Mouse (Mus musculus): ENCODE data around the gene Srd5a1. TPM values are rescaled to one million over a fixed set of nuclear protein-coding genes. Genes with fewer than 3 reads are reported as not detected.

The Srd5a1 gene
- polyA plus RNA-seq, 1 experiment: 4.7 TPM

- H3K79me3 ChIP-seq (ENCODE audit: low read depth): no peaks in the 10 kb centered on the region
- H3ac ChIP-seq (ENCODE audit: control insufficient read depth, insufficient read length, low read depth): no peak overlapping the region
- no peaks in the 10 kb centered on the region for H3K27me3 ChIP-seq (ENCODE audit: control insufficient read depth, insufficient read depth, insufficient read length)
- no peak overlapping the region for H3K4me3 ChIP-seq (ENCODE audit: insufficient read depth, poor library complexity, severe bottlenecking)
- TF ChIP-seq MAX (IDR thresholded peaks at IDR 0.05): no peak
- TF ChIP-seq MYOG (IDR thresholded peaks at IDR 0.05; ENCODE audit: control insufficient read depth, extremely low read depth, insufficient read length): no peak
- no peak for TF ChIP-seq FOSL1 (IDR thresholded peaks at IDR 0.05; ENCODE audit: insufficient read depth, low read length, poor library complexity, severe bottlenecking)
- TF ChIP-seq USF1 (IDR thresholded peaks at IDR 0.05; ENCODE audit: low read depth): no peak
- TF ChIP-seq CEBPB (IDR thresholded peaks at IDR 0.05; ENCODE audit: low read depth): no peak
- no peak for TF ChIP-seq CTCF (IDR thresholded peaks at IDR 0.05; ENCODE audit: control insufficient read depth, insufficient read depth, insufficient read length)
- TF ChIP-seq MYOD1 (IDR thresholded peaks at IDR 0.05; ENCODE audit: control insufficient read depth, insufficient read length, low read depth): no peak
- no peaks in the 10 kb centered on the region for H3K36me3 ChIP-seq (ENCODE audit: control insufficient read depth, insufficient read depth)
- no peaks in the 10 kb centered on the region for H3K79me2 ChIP-seq (ENCODE audit: control insufficient read depth, insufficient read depth)
Observed at GRCm38 (mm10) chr13:69594577-69595256, 16.5 kb downstream of the Srd5a1 start.

GRCm38 (mm10) chr13:69593453-69593852 is 17.8 kb downstream of the Srd5a1 start:
- Histone ChIP-seq H3K4me3 (ENCODE audit: insufficient read depth, poor library complexity, severe bottlenecking) (no peak overlapping the region), H3K27me3 (ENCODE audit: control insufficient read depth, insufficient read depth, insufficient read length) (no peaks in the 10 kb centered on the region)
- TF ChIP-seq FOSL1 (IDR thresholded peaks at IDR 0.05; ENCODE audit: insufficient read depth, low read length, poor library complexity, severe bottlenecking) (peak; percentile 31), MYOG (IDR thresholded peaks at IDR 0.05; ENCODE audit: control insufficient read depth, extremely low read depth, insufficient read length) (no peak), CEBPB (IDR thresholded peaks at IDR 0.05; ENCODE audit: low read depth) (no peak), MAX (IDR thresholded peaks at IDR 0.05) (no peak), USF1 (IDR thresholded peaks at IDR 0.05; ENCODE audit: low read depth) (no peak), MYOD1 (IDR thresholded peaks at IDR 0.05; ENCODE audit: control insufficient read depth, insufficient read length, low read depth) (peak; percentile 83)

GRCm38 (mm10) chr13:69592226-69592625 is 19.0 kb downstream of the Srd5a1 start:
- Histone ChIP-seq H3ac (ENCODE audit: control insufficient read depth, insufficient read length, low read depth) (no peak overlapping the region), H3K79me3 (ENCODE audit: low read depth) (no peaks in the 10 kb centered on the region), H3K79me2 (ENCODE audit: control insufficient read depth, insufficient read depth) (no peaks in the 10 kb centered on the region), H3K4me3 (ENCODE audit: insufficient read depth, poor library complexity, severe bottlenecking) (no peak overlapping the region), H3K36me3 (ENCODE audit: control insufficient read depth, insufficient read depth) (no peaks in the 10 kb centered on the region), H3K27me3 (ENCODE audit: control insufficient read depth, insufficient read depth, insufficient read length) (no peaks in the 10 kb centered on the region)
- TF ChIP-seq FOSL1 (IDR thresholded peaks at IDR 0.05; ENCODE audit: insufficient read depth, low read length, poor library complexity, severe bottlenecking) (no peak), MYOD1 (IDR thresholded peaks at IDR 0.05; ENCODE audit: control insufficient read depth, insufficient read length, low read depth) (no peak), MAX (IDR thresholded peaks at IDR 0.05) (no peak), USF1 (IDR thresholded peaks at IDR 0.05; ENCODE audit: low read depth) (no peak), MYOG (IDR thresholded peaks at IDR 0.05; ENCODE audit: control insufficient read depth, extremely low read depth, insufficient read length) (no peak), CEBPB (IDR thresholded peaks at IDR 0.05; ENCODE audit: low read depth) (no peak), CTCF (IDR thresholded peaks at IDR 0.05; ENCODE audit: control insufficient read depth, insufficient read depth, insufficient read length) (no peak)

More at GRCm38 (mm10) chr13:69593453-69593852, 17.8 kb downstream of the Srd5a1 start:
- H3K36me3 ChIP-seq (ENCODE audit: control insufficient read depth, insufficient read depth): no peaks in the 10 kb centered on the region
- H3K79me2 ChIP-seq (ENCODE audit: control insufficient read depth, insufficient read depth): no peaks in the 10 kb centered on the region
- no peaks in the 10 kb centered on the region for H3K79me3 ChIP-seq (ENCODE audit: low read depth)
- no peak overlapping the region for H3ac ChIP-seq (ENCODE audit: control insufficient read depth, insufficient read length, low read depth)

GRCm38 (mm10) chr13:69591338-69591737 is 19.9 kb downstream of the Srd5a1 start:
- Histone ChIP-seq H3K79me2 (ENCODE audit: control insufficient read depth, insufficient read depth) (no peaks in the 10 kb centered on the region), H3K79me3 (ENCODE audit: low read depth) (no peaks in the 10 kb centered on the region), H3K27me3 (ENCODE audit: control insufficient read depth, insufficient read depth, insufficient read length) (no peaks in the 10 kb centered on the region), H3ac (ENCODE audit: control insufficient read depth, insufficient read length, low read depth) (no peak overlapping the region), H3K4me3 (ENCODE audit: insufficient read depth, poor library complexity, severe bottlenecking) (no peak overlapping the region), H3K36me3 (ENCODE audit: control insufficient read depth, insufficient read depth) (no peaks in the 10 kb centered on the region)
- TF ChIP-seq CTCF (IDR thresholded peaks at IDR 0.05; ENCODE audit: control insufficient read depth, insufficient read depth, insufficient read length) (no peak), MYOG (IDR thresholded peaks at IDR 0.05; ENCODE audit: control insufficient read depth, extremely low read depth, insufficient read length) (no peak), CEBPB (IDR thresholded peaks at IDR 0.05; ENCODE audit: low read depth) (no peak), USF1 (IDR thresholded peaks at IDR 0.05; ENCODE audit: low read depth) (no peak), MAX (IDR thresholded peaks at IDR 0.05) (no peak), FOSL1 (IDR thresholded peaks at IDR 0.05; ENCODE audit: insufficient read depth, low read length, poor library complexity, severe bottlenecking) (no peak), MYOD1 (IDR thresholded peaks at IDR 0.05; ENCODE audit: control insufficient read depth, insufficient read length, low read depth) (no peak)

GRCm38 (mm10) chr13:69588263-69588662 is 23.0 kb downstream of the Srd5a1 start:
- Histone ChIP-seq H3K27me3 (ENCODE audit: control insufficient read depth, insufficient read depth, insufficient read length) (no peaks in the 10 kb centered on the region), H3K79me3 (ENCODE audit: low read depth) (no peaks in the 10 kb centered on the region), H3ac (ENCODE audit: control insufficient read depth, insufficient read length, low read depth) (no peak overlapping the region), H3K79me2 (ENCODE audit: control insufficient read depth, insufficient read depth) (no peaks in the 10 kb centered on the region), H3K4me3 (ENCODE audit: insufficient read depth, poor library complexity, severe bottlenecking) (no peak overlapping the region), H3K36me3 (ENCODE audit: control insufficient read depth, insufficient read depth) (no peaks in the 10 kb centered on the region)
- no peak for TF ChIP-seq MAX (IDR thresholded peaks at IDR 0.05)
- no peak for TF ChIP-seq FOSL1 (IDR thresholded peaks at IDR 0.05; ENCODE audit: insufficient read depth, low read length, poor library complexity, severe bottlenecking)
- no peak for TF ChIP-seq MYOD1 (IDR thresholded peaks at IDR 0.05; ENCODE audit: control insufficient read depth, insufficient read length, low read depth)
- no peak for TF ChIP-seq CTCF (IDR thresholded peaks at IDR 0.05; ENCODE audit: control insufficient read depth, insufficient read depth, insufficient read length)
- TF ChIP-seq CEBPB (IDR thresholded peaks at IDR 0.05; ENCODE audit: low read depth): no peak
- no peak for TF ChIP-seq USF1 (IDR thresholded peaks at IDR 0.05; ENCODE audit: low read depth)
- no peak for TF ChIP-seq MYOG (IDR thresholded peaks at IDR 0.05; ENCODE audit: control insufficient read depth, extremely low read depth, insufficient read length)
